Mouse (Mus musculus) small intestine, adult 2 months (tissue): ENCODE results near the gene Man2a1. TPM values are rescaled to one million over a fixed set of nuclear protein-coding genes. Genes with fewer than 3 reads are reported as not detected.

ENCODE experiments used
- H3K27ac ChIP-seq: fragments of 200-500 bp; 2 replicates; pipeline ENCODE4 v1.5.1; 2012; ENCODE audit warnings: low read depth, low read length, control low read depth, inconsistent platforms; ENCODE audit not compliant: insufficient read depth
- H3K27me3 ChIP-seq: fragments of 200-500 bp; 2 replicates; pipeline ENCODE4 v1.6.1; 2012; ENCODE audit warnings: mild to moderate bottlenecking, moderate library complexity, low read length, inconsistent platforms; ENCODE audit not compliant: control insufficient read depth, insufficient read depth
- H3K36me3 ChIP-seq: fragments of 200-500 bp; 2 replicates; pipeline ENCODE4 v1.6.1; 2012; ENCODE audit warnings: mild to moderate bottlenecking, low read length, control low read depth, inconsistent platforms; ENCODE audit not compliant: control insufficient read depth, insufficient read depth
- H3K4me1 ChIP-seq: fragments of 200-500 bp; 2 replicates; pipeline ENCODE4 v1.6.1; 2012; ENCODE audit warnings: low read length, inconsistent platforms, mixed read lengths; ENCODE audit not compliant: control insufficient read depth, insufficient read depth, insufficient read length
- H3K4me3 ChIP-seq: fragments of 200-500 bp; 2 replicates; pipeline ENCODE4 v1.5.1; 2012; ENCODE audit warnings: low read depth, mild to moderate bottlenecking, control low read depth, inconsistent platforms, low read length, moderate library complexity
- CTCF ChIP-seq: fragments of 200-500 bp; IDR thresholded peaks from 2 replicates; pipeline ENCODE4 v1.5.1; 2012; ENCODE audit warnings: low read depth, mild to moderate bottlenecking, control low read depth, inconsistent platforms, low read length, moderate library complexity, mixed read lengths; ENCODE audit not compliant: insufficient replicate concordance, insufficient read length; ENCODE audit errors: extremely low read depth
- POLR2A ChIP-seq: fragments of 200-500 bp; IDR thresholded peaks from 2 replicates; pipeline ENCODE4 v1.6.1; 2012; ENCODE audit warnings: low read depth, mild to moderate bottlenecking, control low read depth, inconsistent platforms, low read length, moderate library complexity
- WGBS: fragments of 180-500 bp; shearing (Covaris S2); methylation state at CpG from one replicate; pipeline ENCODE4 v1.1.7; 2018; 5-methylcytosine and 5-hydroxymethylcytosine counted together
- polyA plus RNA-seq: library from polyadenylated mRNA; depleted of rRNA; stranded (reverse); fragments of >200 nt; gene quantifications from 2 replicates; pipeline ENCODE4 v1.2.3, GENCODE M21; 2012

Man2a1 gene
- polyA plus RNA-seq, 1 experiment = 6.7 TPM

- H3K36me3 ChIP-seq = no peaks in the 10 kb centered on the region
- peak overlapping the region; percentile 36; the same call in 1 of the 2 replicates for H3K4me3 ChIP-seq
- 16% methylated on average over 9 of the region's 9 CpGs for WGBS
- H3K27me3 ChIP-seq = no peaks in the 10 kb centered on the region
- H3K27ac ChIP-seq = peak overlapping the region; percentile 78; the same call in 1 of the 2 replicates
- H3K4me1 ChIP-seq = peaks cover 15% of the 10 kb centered on the region; the same call in 1 of the 2 replicates
- TF ChIP-seq CTCF = no peak
- TF ChIP-seq POLR2A = no peak
These were observed 2.6 kb downstream of the Man2a1 start for GRCm38 (mm10) chr17:64603134-64603533.

- Histone ChIP-seq H3K27ac (peak overlapping the region; percentile 7; the same call in 1 of the 2 replicates), H3K36me3 (no peaks in the 10 kb centered on the region), H3K27me3 (no peaks in the 10 kb centered on the region), H3K4me1 (peaks cover 16% of the 10 kb centered on the region; the same call in 1 of the 2 replicates), H3K4me3 (peak overlapping the region; percentile 31; the same call in 1 of the 2 replicates)
- TF ChIP-seq CTCF = no peak
- no peak for TF ChIP-seq POLR2A
- 41% methylated on average over 5 of the region's 5 CpGs for WGBS
These were observed 3.0 kb downstream of the Man2a1 start for GRCm38 (mm10) chr17:64603534-64603933.

- Histone ChIP-seq H3K4me3 (no peak overlapping the region), H3K36me3 (no peaks in the 10 kb centered on the region), H3K27me3 (no peaks in the 10 kb centered on the region), H3K27ac (peak overlapping the region; percentile 22; the same call in 1 of the 2 replicates), H3K4me1 (peaks cover 16% of the 10 kb centered on the region; the same call in 1 of the 2 replicates)
- no peak for TF ChIP-seq POLR2A
- no peak for TF ChIP-seq CTCF
- 29% methylated on average over 5 of the region's 5 CpGs for WGBS
These were observed 3.6 kb downstream of the Man2a1 start for GRCm38 (mm10) chr17:64604163-64604562.

- no peak overlapping the region for H3K27ac ChIP-seq
- H3K4me3 ChIP-seq = no peak overlapping the region
- H3K4me1 ChIP-seq = peaks cover 12% of the 10 kb centered on the region; the same call in 1 of the 2 replicates
- no peaks in the 10 kb centered on the region for H3K27me3 ChIP-seq
- TF ChIP-seq CTCF (no peak), POLR2A (no peak)
- H3K36me3 ChIP-seq = no peaks in the 10 kb centered on the region
- WGBS = 73% methylated on average over 6 of the region's 6 CpGs
These were observed 7.7 kb downstream of the Man2a1 start for GRCm38 (mm10) chr17:64608228-64608627.

GRCm38 (mm10) chr17:64608923-64609598 is 8.5 kb downstream of the Man2a1 start:
- no peaks in the 10 kb centered on the region for H3K36me3 ChIP-seq
- 62% methylated on average over 6 of the region's 6 CpGs for WGBS
- no peak overlapping the region for H3K4me3 ChIP-seq
- H3K27ac ChIP-seq = no peak overlapping the region; the same call in 1 of the 2 replicates
- H3K27me3 ChIP-seq = no peaks in the 10 kb centered on the region
- H3K4me1 ChIP-seq = peaks cover 8% of the 10 kb centered on the region; the same call in 1 of the 2 replicates
- no peak for TF ChIP-seq POLR2A
- no peak for TF ChIP-seq CTCF

- TF ChIP-seq CTCF (no peak), POLR2A (no peak)
- Histone ChIP-seq H3K36me3 (no peaks in the 10 kb centered on the region), H3K4me3 (no peak overlapping the region), H3K4me1 (peaks cover 7% of the 10 kb centered on the region), H3K27ac (no peak overlapping the region), H3K27me3 (no peaks in the 10 kb centered on the region)
- WGBS = 77% methylated on average over 3 of the region's 3 CpGs
These were observed 9.2 kb downstream of the Man2a1 start for GRCm38 (mm10) chr17:64609741-64610140.

- Histone ChIP-seq H3K4me1 (peaks cover 13% of the 10 kb centered on the region), H3K36me3 (no peaks in the 10 kb centered on the region), H3K27ac (no peak overlapping the region), H3K27me3 (no peaks in the 10 kb centered on the region), H3K4me3 (no peak overlapping the region)
- TF ChIP-seq POLR2A (no peak), CTCF (no peak)
- WGBS = 76% methylated on average over 5 of the region's 5 CpGs
These were observed 10.9 kb downstream of the Man2a1 start for GRCm38 (mm10) chr17:64611426-64611825.
